Mouse (Mus musculus) forebrain, embryonic 12.5 days (tissue): ENCODE measurements around the gene Marco. TPM values are rescaled to one million over a fixed set of nuclear protein-coding genes. Genes with fewer than 3 reads are reported as not detected.

Experiments used
- ATAC-seq: fragments of 200-750 bp; cut with Nextera tagmentation; 2 replicates; pipeline ENCODE4 v1.8.0; 2017; ENCODE audit warnings: moderate TSS enrichment; ENCODE audit not compliant: low FRiP score
- H3K27ac ChIP-seq: fragments of 300-500 bp; sonication (generic); 2 replicates; pipeline ENCODE4 v1.5.1; 2016; ENCODE audit warnings: mild to moderate bottlenecking
- H3K27me3 ChIP-seq: fragments of 300-500 bp; sonication (generic); 2 replicates; pipeline ENCODE4 v1.6.1; 2016; ENCODE audit warnings: mild to moderate bottlenecking
- H3K36me3 ChIP-seq: fragments of 300-500 bp; sonication (generic); replicated peaks from 2 replicates; pipeline ENCODE4 v1.6.1; 2016; ENCODE audit warnings: mild to moderate bottlenecking
- H3K4me1 ChIP-seq: fragments of 300-500 bp; sonication (generic); 2 replicates; pipeline ENCODE4 v1.6.1; 2016
- H3K4me2 ChIP-seq: fragments of 300-500 bp; sonication (generic); 2 replicates; pipeline ENCODE4 v1.6.1; 2016; ENCODE audit warnings: mild to moderate bottlenecking, moderate library complexity
- H3K4me3 ChIP-seq: fragments of 300-500 bp; sonication (generic); replicated peaks from 2 replicates; pipeline ENCODE4 v1.5.1; 2016; ENCODE audit warnings: mild to moderate bottlenecking
- H3K9ac ChIP-seq: fragments of 300-500 bp; sonication (generic); 2 replicates; pipeline ENCODE4 v1.6.1; 2016; ENCODE audit warnings: mild to moderate bottlenecking
- H3K9me3 ChIP-seq: fragments of 300-500 bp; sonication (generic); 2 replicates; pipeline ENCODE4 v1.6.1; 2016
- WGBS: fragments of 180-500 bp; shearing (Covaris S2); methylation state at CpG from one replicate; pipeline ENCODE4 v1.1.7; 2016; 5-methylcytosine and 5-hydroxymethylcytosine counted together
- polyA plus RNA-seq: library from polyadenylated mRNA; unstranded; fragments of >200 nt; fragmentation: Nextera tagmentation; extraction: Ambion mirVana; gene quantifications from 2 replicates; pipeline ENCODE4 v1.2.1, GENCODE M21; 2016

Marco gene
- polyA plus RNA-seq, 1 experiment from 2014 or later = 0.13 TPM

- WGBS = 84% methylated on average over 8 of the region's 8 CpGs
- no peak for ATAC-seq
Measured at GRCm38 (mm10) chr1:120425587-120425986, 79.2 kb downstream of the Marco start.

More at GRCm38 (mm10) chr1:120425587-120425986, 79.2 kb downstream of the Marco start:
- Histone ChIP-seq H3K36me3 (no peaks in the 10 kb centered on the region), H3K27ac (no peak overlapping the region), H3K27me3 (no peaks in the 10 kb centered on the region), H3K9me3 (no peaks in the 10 kb centered on the region), H3K4me1 (0 out of 2 replicates have a peak, but pooled peaks cover 4% of the 10 kb centered on the region), H3K9ac (no peak overlapping the region), H3K4me3 (no peak overlapping the region), H3K4me2 (no peak overlapping the region)

Other genes with a start within 250 kb of the Marco start
- 1.5 and 1.7 TPM in 2 replicates for gene Steap3, start 232.3 kb downstream of the Marco start, polyA plus RNA-seq
- gene C1ql2, start 164.4 kb downstream of the Marco start, polyA plus RNA-seq = 0.13 and 0.40 TPM in 2 replicates
- gene En1, start 97.4 kb upstream of the Marco start, polyA plus RNA-seq = 0.88 and 1.2 TPM in 2 replicates